10 mouse cellular contexts compared by ENCODE assay signal in the genomic region with DNA sequence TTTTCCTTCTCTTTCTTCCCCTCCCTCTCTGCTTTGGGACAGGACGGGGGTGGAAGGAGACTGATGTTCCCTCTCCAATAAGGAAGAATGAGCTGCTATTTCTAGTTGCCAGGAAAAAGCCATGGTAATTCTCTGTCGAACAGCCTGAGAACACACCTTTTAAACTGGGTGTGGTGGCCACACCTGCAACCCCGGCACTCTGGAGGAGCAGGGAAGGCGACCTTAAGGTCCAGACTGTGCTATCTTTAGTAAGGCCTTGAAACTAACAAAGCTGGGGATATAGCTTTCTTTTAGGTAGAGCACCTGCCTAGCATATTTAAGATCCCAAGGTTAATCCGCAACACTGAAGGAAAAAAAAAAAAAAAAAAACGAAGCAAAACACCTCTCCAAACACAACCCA.
DNase-seq lines count a peak whose midpoint lies in the region; ATAC-seq and TF ChIP-seq lines count a peak whose summit lies in the region.
"Had no signal": no experiment of that assay in that cellular context is flagged by ENCODE, and none has a peak within 500 bp of the region (broad histone marks: within the 10 kb centered on the region; RNA-seq: fewer than 3 reads in every experiment).

No protein-coding gene starts in this region.

- no peak for ATAC-seq in embryonic facial prominence, embryonic 13.5 days (ENCODE audit: insufficient number of reproducible peaks, insufficient read depth, low FRiP score, low TSS enrichment, low read depth)
- ATAC-seq in forebrain, embryonic 16.5 days: peak; percentile 21; the same call in 1 of the 2 replicates
- no peak; the same call in 1 of the 2 replicates for ATAC-seq in neural tube, embryonic 13.5 days (ENCODE audit: low read depth)
- ATAC-seq: liver, postnatal 0 days had no signal

- H3K36me3 ChIP-seq in embryonic facial prominence, embryonic 13.5 days: no peaks in the 10 kb centered on the region
- H3K36me3 ChIP-seq in forebrain, embryonic 16.5 days (ENCODE audit: control insufficient read depth, insufficient read depth): no peaks in the 10 kb centered on the region
- H3K36me3 ChIP-seq in neural tube, embryonic 13.5 days: no peaks in the 10 kb centered on the region
- H3K36me3 ChIP-seq: limb, embryonic 13.5 days had no signal

- no peak for DNase-seq in layer of hippocampus, adult 2 months (ENCODE audit: low spot score in 2 of 2)
- no peak for DNase-seq in layer of hippocampus, adult 11-12 months (ENCODE audit: low spot score)
- no peak for DNase-seq in lung, postnatal 4 days
- DNase-seq in kidney, adult 9 months: no peak
- DNase-seq: liver, postnatal 0 days had no signal

- peak overlapping the region; percentile 52 for H3K4me3 ChIP-seq in layer of hippocampus, adult 2 months
- no peak overlapping the region for H3K4me3 ChIP-seq in embryonic facial prominence, embryonic 13.5 days
- no peak overlapping the region for H3K4me3 ChIP-seq in forebrain, embryonic 16.5 days (replicated peaks; ENCODE audit: low read length)
- no peak overlapping the region for H3K4me3 ChIP-seq in neural tube, embryonic 13.5 days

- peak overlapping the region; percentile 83 for H3K27ac ChIP-seq in layer of hippocampus, adult 2 months
- H3K27ac ChIP-seq in embryonic facial prominence, embryonic 13.5 days: no peak overlapping the region
- H3K27ac ChIP-seq in forebrain, embryonic 16.5 days (ENCODE audit: low read length): no peak overlapping the region
- H3K27ac ChIP-seq in neural tube, embryonic 13.5 days (replicated peaks): no peak overlapping the region
- H3K27ac ChIP-seq: limb, embryonic 13.5 days had no signal

- H3K9me3 ChIP-seq in embryonic facial prominence, embryonic 13.5 days: peaks cover 4% of the 10 kb centered on the region; the same call in 1 of the 2 replicates
- no peaks in the 10 kb centered on the region for H3K9me3 ChIP-seq in forebrain, embryonic 16.5 days (ENCODE audit: control insufficient read depth, low read length)
- 0 out of 2 replicates have a peak, but pooled peaks cover 4% of the 10 kb centered on the region for H3K9me3 ChIP-seq in neural tube, embryonic 13.5 days

- H3K4me2 ChIP-seq in embryonic facial prominence, embryonic 13.5 days: peak overlapping the region; percentile 45
- peak overlapping the region; percentile 39; the same call in 1 of the 2 replicates for H3K4me2 ChIP-seq in forebrain, embryonic 16.5 days (ENCODE audit: low read length)
- H3K4me2 ChIP-seq in neural tube, embryonic 13.5 days: peak overlapping the region; percentile 31

- 57% methylated on average over 6 of the region's 6 CpGs for WGBS in embryonic facial prominence, embryonic 13.5 days
- 74% methylated on average over 6 of the region's 6 CpGs for WGBS in forebrain, embryonic 16.5 days
- 77% methylated on average over 6 of the region's 6 CpGs for WGBS in neural tube, embryonic 13.5 days

- no peak overlapping the region for H3K9ac ChIP-seq in embryonic facial prominence, embryonic 13.5 days
- H3K9ac ChIP-seq in forebrain, embryonic 16.5 days (replicated peaks; ENCODE audit: low read depth, low read length): no peak overlapping the region
- H3K9ac ChIP-seq in neural tube, embryonic 13.5 days: no peak overlapping the region
- H3K9ac ChIP-seq: limb, embryonic 13.5 days; liver, postnatal 0 days had no signal

- no peak for TF ChIP-seq CTCF in layer of hippocampus, adult 2 months (conservative IDR thresholded peaks at IDR 0.05)

- no peaks in the 10 kb centered on the region for H3K27me3 ChIP-seq in embryonic facial prominence, embryonic 13.5 days
- no peaks in the 10 kb centered on the region; the same call in 1 of the 2 replicates for H3K27me3 ChIP-seq in forebrain, embryonic 16.5 days (replicated peaks; ENCODE audit: control insufficient read depth, insufficient read depth, low read length)
- no peaks in the 10 kb centered on the region for H3K27me3 ChIP-seq in neural tube, embryonic 13.5 days
- H3K27me3 ChIP-seq: CH12.LX; limb, embryonic 13.5 days had no signal

- peaks cover 8% of the 10 kb centered on the region for H3K4me1 ChIP-seq in embryonic facial prominence, embryonic 13.5 days
- peaks cover 5% of the 10 kb centered on the region for H3K4me1 ChIP-seq in forebrain, embryonic 16.5 days (replicated peaks; ENCODE audit: control insufficient read depth, insufficient read depth, low read length)
- 0 out of 2 replicates have a peak, but pooled peaks cover 5% of the 10 kb centered on the region for H3K4me1 ChIP-seq in neural tube, embryonic 13.5 days (replicated peaks)
- H3K4me1 ChIP-seq: limb, embryonic 13.5 days had no signal
